Mouse (Mus musculus) ovary, adult 18-20 months (tissue): ENCODE results near the gene Vmn1r112.
"Not testable (repeated sequence)": the region's sequence is repeated elsewhere in the genome, so short reads cannot be mapped to it uniquely, and the experiment has no call there.

Experiments used
- DNase-seq: peaks from one replicate; pipeline ENCODE4 v3.0.0; 2022; ENCODE audit warnings: low spot score, mixed read lengths

Gene Vmn1r112

DNA sequence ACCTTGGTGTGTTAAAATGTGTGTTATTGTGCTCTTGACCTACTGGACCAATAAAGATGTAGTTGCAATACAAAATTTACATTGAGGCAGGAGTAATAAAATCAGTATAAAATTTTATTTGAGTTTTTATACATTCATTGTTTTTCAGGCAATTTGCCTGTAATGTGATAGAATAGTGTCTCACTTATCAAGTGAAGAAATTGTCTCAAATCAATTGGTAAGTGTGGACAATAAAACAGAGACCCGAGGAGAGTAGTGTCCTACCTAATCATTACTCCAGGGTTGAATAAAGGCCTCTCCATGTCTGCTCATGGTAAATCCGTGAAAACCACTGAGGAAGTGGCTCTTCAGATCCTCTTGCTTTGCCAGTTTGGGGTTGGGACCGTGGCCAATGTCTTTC is at the start of gene Vmn1r112:
Gene Vmn1r112 (plus strand): TSS at position 301 of the 400 bp plus-strand sequence.
- not testable (repeated sequence) for DNase-seq

DNA sequence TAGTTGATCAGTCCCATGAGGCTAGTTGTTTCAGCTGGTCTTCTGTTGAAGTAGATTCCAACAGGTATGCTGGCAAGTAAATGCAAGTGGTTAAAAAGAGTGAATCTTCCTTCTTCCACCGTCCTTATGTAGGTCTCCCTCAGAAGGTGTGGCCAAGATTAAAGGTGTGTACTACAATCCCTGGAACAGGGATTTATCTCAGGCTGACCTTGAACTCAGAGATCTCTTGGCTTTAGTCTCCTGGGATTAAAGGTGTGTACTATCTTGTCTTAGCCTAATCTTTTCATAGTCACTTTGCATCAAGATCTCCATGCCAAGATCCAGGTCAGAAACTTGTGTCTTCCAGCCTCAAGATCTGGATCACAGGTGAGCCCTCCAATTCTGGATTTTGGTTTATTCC is 40.5 kb upstream of the Vmn1r112 start, which contains the start of gene Gm10668:
Gene Gm10668 (minus strand): TSS at position 101 of the 400 bp plus-strand sequence.
- not testable (repeated sequence) for DNase-seq

DNA sequence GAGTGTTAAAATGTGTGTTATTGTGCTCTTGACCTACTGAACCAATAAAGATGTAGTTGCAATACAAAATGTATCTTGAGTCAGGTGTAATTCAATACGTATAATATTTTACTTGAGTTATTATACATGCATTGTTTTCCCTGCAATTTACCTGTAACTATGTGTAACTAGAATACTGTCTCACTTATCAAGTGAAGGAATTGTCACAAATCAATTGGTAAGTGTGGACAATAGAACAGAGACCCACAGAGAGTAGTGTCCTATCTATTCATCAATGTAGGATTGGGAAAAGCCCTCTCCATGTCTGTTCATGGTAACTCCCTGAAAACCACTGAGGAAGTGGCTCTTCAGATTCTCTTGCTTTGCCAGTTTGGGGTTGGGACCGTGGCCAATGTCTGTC is 16.0 kb downstream of the Vmn1r112 start, which contains the start of gene Vmn1r113:
Gene Vmn1r113 (plus strand): TSS at position 301 of the 400 bp plus-strand sequence.
- DNase-seq, result not testable (repeated sequence)

DNA sequence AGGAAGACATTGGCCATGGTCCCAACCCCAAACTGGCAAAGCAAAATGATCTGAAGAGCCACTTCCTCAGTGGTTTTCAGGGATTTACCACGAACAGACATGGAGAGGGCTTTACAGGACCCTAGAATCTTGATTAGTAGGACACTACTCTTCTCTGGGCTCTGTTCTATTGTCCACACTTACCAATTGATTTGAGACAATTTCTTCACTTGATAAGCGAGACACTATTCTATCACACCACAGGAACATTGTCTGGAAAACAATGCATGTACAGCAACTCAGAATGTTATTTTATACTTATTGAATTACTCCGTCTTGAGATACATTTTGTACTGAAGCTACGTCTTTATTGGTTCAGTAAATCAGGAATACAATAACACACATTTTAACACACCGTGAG is 41.1 kb downstream of the Vmn1r112 start, which contains the start of gene Vmn1r114:
Gene Vmn1r114 (minus strand): TSS at position 101 of the 400 bp plus-strand sequence.
- not testable (repeated sequence) for DNase-seq
